Mouse (Mus musculus) liver, postnatal 0 days (tissue): ENCODE results near the gene Ern2.

Experiments used
- CTCF ChIP-seq: sonication (generic); IDR thresholded peaks from 2 replicates; pipeline ENCODE4 v1.5.1; 2016; ENCODE audit warnings: antibody characterized with exemption, low read depth
- EP300 ChIP-seq: IDR thresholded peaks from 2 replicates; pipeline ENCODE4 v1.6.1; 2016; ENCODE audit warnings: antibody characterized with exemption, low read depth, mild to moderate bottlenecking

GRCm38 (mm10) chr7:122137071-122137470 is 48.9 kb downstream of the Ern2 start:
- TF ChIP-seq CTCF, result no peak
- TF ChIP-seq EP300, result no peak
